Mouse (Mus musculus): ENCODE data around the gene AC153137.1. TPM values are rescaled to one million over a fixed set of nuclear protein-coding genes. Genes with fewer than 3 reads are reported as not detected.

AC153137.1 gene
- polyA plus RNA-seq, 1 experiment, result not detected

DNA sequence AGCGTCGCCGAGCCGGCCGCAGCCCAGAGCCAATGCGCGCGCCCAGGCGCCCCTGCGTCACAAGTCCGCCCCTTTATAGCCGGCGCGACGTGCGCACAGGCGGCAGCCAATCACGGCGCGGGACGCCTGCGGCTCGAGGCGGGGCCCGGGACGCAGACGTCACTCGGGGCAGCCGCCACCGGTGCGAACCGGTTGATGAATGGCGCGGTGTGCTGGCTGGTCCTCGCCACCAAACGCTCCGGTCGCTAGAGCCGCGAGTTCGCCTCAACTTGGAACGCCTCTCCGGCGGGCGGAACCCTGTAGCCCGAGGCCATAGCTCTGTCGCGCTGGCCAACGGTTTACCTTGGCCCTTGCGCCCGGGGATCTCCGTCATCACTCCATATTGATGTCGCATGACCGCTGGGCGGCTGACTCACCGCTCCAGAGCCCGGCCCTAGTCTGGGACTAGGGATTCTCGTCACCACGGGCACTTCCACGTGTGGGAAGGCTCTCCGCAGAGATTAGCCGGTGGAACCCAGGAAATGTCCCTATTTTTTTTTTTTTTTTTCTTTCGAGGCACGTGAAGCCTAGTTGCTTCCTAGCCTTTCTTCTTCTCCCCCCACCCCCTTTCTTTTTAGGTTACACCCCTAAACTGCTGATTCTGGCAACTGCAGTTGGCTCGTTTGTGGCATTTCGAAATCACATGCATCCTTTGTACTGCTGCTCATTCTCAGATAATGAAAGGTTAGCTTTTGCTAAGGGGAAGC, 27.9 kb downstream of the AC153137.1 start:
- WGBS, result under 1% methylated on average over 66 of the region's 66 CpGs
- Histone ChIP-seq H3K4me3 (replicated peaks; ENCODE audit: control insufficient read depth, low read depth, low read length) (peak overlapping the region; percentile 89), H3K4me1 (ENCODE audit: control insufficient read depth, insufficient read depth, low read length) (no peaks in the 10 kb centered on the region), H3K27ac (ENCODE audit: control insufficient read depth, insufficient read depth, low read depth, low read length, poor library complexity) (peak overlapping the region; percentile 100)
- TF ChIP-seq CTCF (IDR thresholded peaks at IDR 0.05; ENCODE audit: control insufficient read depth, insufficient read depth, low read length) (no peak), POLR2A (IDR thresholded peaks at IDR 0.05; ENCODE audit: borderline replicate concordance, control insufficient read depth, low read depth, low read length) (peak; percentile 72; the same call in 1 of the 2 replicates)

- 0% methylated on average over 54 of the region's 85 CpGs for WGBS
- H3K4me3 ChIP-seq (replicated peaks; ENCODE audit: control insufficient read depth, low read depth, low read length), result peak overlapping the region; percentile 94
- TF ChIP-seq POLR2A (IDR thresholded peaks at IDR 0.05; ENCODE audit: borderline replicate concordance, control insufficient read depth, low read depth, low read length) (peak; percentile 19; the same call in 1 of the 2 replicates), CTCF (IDR thresholded peaks at IDR 0.05; ENCODE audit: control insufficient read depth, insufficient read depth, low read length) (no peak)
- H3K27ac ChIP-seq (ENCODE audit: control insufficient read depth, insufficient read depth, low read depth, low read length, poor library complexity), result peak overlapping the region; percentile 100
- no peaks in the 10 kb centered on the region for H3K4me1 ChIP-seq (ENCODE audit: control insufficient read depth, insufficient read depth, low read length)
Observed at GRCm38 (mm10) chr1:30948950-30949639, 28.7 kb downstream of the AC153137.1 start.

DNA sequence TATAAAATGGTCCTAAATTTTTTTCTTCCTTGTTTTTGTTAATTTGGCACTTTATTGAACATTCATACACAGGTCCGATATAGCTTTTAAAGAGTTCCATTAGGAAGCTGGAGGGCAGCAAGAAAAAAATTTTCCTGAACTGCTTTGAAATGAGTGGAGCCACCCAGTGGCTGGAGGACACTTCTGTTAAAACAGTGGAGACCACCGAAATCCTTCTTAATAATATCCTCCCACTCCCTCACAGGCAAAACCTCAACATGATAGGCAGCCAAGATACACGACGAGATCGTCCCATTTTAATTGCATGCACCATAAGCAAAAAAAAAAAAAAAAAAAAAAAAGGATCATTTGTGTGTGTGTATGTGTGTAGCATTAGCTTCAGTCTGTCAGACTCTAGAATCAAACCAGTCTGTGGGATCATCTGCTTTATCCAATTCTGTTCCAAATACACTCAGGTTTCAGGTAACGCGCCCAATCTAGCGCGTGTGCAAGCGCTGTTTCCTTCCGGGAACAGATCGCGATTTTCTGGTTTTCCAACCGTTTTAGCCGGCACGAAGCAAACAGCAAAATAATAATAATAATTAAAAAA, 29.3 kb downstream of the AC153137.1 start:
- H3K4me3 ChIP-seq (replicated peaks; ENCODE audit: control insufficient read depth, low read depth, low read length), result peak overlapping the region; percentile 94
- TF ChIP-seq CTCF (IDR thresholded peaks at IDR 0.05; ENCODE audit: control insufficient read depth, insufficient read depth, low read length) (no peak), POLR2A (IDR thresholded peaks at IDR 0.05; ENCODE audit: borderline replicate concordance, control insufficient read depth, low read depth, low read length) (no peak)
- H3K4me1 ChIP-seq (ENCODE audit: control insufficient read depth, insufficient read depth, low read length), result no peaks in the 10 kb centered on the region
- WGBS, result under 1% methylated on average over 16 of the region's 16 CpGs
- peak overlapping the region; percentile 100 for H3K27ac ChIP-seq (ENCODE audit: control insufficient read depth, insufficient read depth, low read depth, low read length, poor library complexity)

GRCm38 (mm10) chr1:30945136-30945535, 32.6 kb downstream of the AC153137.1 start:
- no peaks in the 10 kb centered on the region for H3K4me1 ChIP-seq (ENCODE audit: control insufficient read depth, insufficient read depth, low read length)
- TF ChIP-seq POLR2A (IDR thresholded peaks at IDR 0.05; ENCODE audit: borderline replicate concordance, control insufficient read depth, low read depth, low read length) (no peak), CTCF (IDR thresholded peaks at IDR 0.05; ENCODE audit: control insufficient read depth, insufficient read depth, low read length) (no peak)
- no peak overlapping the region for H3K27ac ChIP-seq (ENCODE audit: control insufficient read depth, insufficient read depth, low read depth, low read length, poor library complexity)
- no peak overlapping the region for H3K4me3 ChIP-seq (replicated peaks; ENCODE audit: control insufficient read depth, low read depth, low read length)
- 95% methylated on average over 6 of the region's 6 CpGs for WGBS

DNA sequence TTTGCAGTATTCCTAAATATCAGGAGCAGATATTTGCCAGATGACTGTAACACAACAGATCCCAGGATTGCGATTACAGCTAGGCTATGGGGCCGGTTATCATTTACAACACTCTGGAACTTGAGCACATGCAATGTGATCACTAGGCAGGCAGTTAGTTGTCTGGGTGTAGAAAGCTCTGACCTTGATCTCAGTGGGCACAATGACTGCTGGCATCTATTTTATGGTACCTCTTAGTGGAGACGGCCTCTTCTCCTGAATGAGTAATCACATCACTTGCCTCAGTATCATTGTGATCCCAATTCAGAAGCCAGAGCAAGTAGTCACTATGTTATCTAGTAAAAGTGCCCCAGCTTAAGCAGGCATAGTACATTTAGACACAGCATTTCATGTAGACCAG, 37.2 kb downstream of the AC153137.1 start:
- Histone ChIP-seq H3K27ac (ENCODE audit: control insufficient read depth, insufficient read depth, low read depth, low read length, poor library complexity) (no peak overlapping the region), H3K4me1 (ENCODE audit: control insufficient read depth, insufficient read depth, low read length) (no peaks in the 10 kb centered on the region), H3K4me3 (replicated peaks; ENCODE audit: control insufficient read depth, low read depth, low read length) (no peak overlapping the region)
- 88% methylated on average over 3 of the region's 3 CpGs for WGBS
- TF ChIP-seq POLR2A (IDR thresholded peaks at IDR 0.05; ENCODE audit: borderline replicate concordance, control insufficient read depth, low read depth, low read length), result no peak
- no peak for TF ChIP-seq CTCF (IDR thresholded peaks at IDR 0.05; ENCODE audit: control insufficient read depth, insufficient read depth, low read length)

DNA sequence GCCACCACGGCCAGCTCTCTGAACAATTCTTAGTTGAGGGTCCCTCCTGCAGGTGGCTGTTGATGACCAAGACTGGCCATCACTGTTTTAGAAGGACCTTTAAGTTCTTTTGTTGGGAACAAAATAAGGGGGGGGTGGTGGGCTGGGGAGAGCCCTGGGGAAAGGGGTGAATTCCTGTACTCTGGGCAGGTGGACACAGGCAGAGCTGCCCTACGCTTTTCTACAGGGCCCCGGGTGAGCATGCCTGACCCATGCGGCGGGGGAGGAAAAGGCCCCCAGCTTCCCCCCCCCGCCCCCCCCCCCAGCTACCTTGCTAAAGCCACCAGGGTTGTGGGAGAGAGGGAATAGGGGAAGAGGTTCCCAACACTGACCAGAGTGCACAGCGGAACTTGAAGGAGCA, 39.4 kb downstream of the AC153137.1 start:
- Histone ChIP-seq H3K27ac (ENCODE audit: control insufficient read depth, insufficient read depth, low read depth, low read length, poor library complexity) (no peak overlapping the region), H3K4me3 (replicated peaks; ENCODE audit: control insufficient read depth, low read depth, low read length) (no peak overlapping the region), H3K4me1 (ENCODE audit: control insufficient read depth, insufficient read depth, low read length) (no peaks in the 10 kb centered on the region)
- WGBS, result 77% methylated on average over 7 of the region's 7 CpGs
- TF ChIP-seq POLR2A (IDR thresholded peaks at IDR 0.05; ENCODE audit: borderline replicate concordance, control insufficient read depth, low read depth, low read length), result no peak
- no peak for TF ChIP-seq CTCF (IDR thresholded peaks at IDR 0.05; ENCODE audit: control insufficient read depth, insufficient read depth, low read length)

GRCm38 (mm10) chr1:30937396-30937965, 40.3 kb downstream of the AC153137.1 start:
- Histone ChIP-seq H3K27ac (ENCODE audit: control insufficient read depth, insufficient read depth, low read depth, low read length, poor library complexity) (no peak overlapping the region), H3K4me1 (ENCODE audit: control insufficient read depth, insufficient read depth, low read length) (no peaks in the 10 kb centered on the region), H3K4me3 (replicated peaks; ENCODE audit: control insufficient read depth, low read depth, low read length) (no peak overlapping the region)
- 64% methylated on average over 8 of the region's 8 CpGs for WGBS
- no peak for TF ChIP-seq POLR2A (IDR thresholded peaks at IDR 0.05; ENCODE audit: borderline replicate concordance, control insufficient read depth, low read depth, low read length)
- TF ChIP-seq CTCF (IDR thresholded peaks at IDR 0.05; ENCODE audit: control insufficient read depth, insufficient read depth, low read length), result no peak

DNA sequence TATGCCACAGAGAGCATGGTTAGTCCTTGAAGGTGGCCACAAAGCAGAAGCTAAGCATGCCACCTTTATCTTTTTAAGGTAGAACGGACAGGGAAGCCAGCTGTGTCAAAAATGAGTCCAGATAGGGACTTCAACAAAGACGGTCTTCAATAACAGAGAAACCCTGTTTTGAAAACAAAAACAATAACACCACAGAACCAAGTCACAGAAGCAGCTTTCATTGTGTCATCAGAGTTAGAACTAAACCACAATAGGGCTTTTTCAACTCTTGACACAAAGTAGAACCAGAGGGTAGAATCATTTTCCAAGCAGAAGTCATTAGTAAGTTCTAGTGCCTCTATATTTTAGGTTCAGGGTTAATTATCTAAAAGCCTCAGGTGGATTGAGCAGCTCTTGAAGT, 41.3 kb downstream of the AC153137.1 start:
- WGBS, result 63% methylated on average over 2 of the region's 2 CpGs
- Histone ChIP-seq H3K4me3 (replicated peaks; ENCODE audit: control insufficient read depth, low read depth, low read length) (no peak overlapping the region), H3K4me1 (ENCODE audit: control insufficient read depth, insufficient read depth, low read length) (no peaks in the 10 kb centered on the region), H3K27ac (ENCODE audit: control insufficient read depth, insufficient read depth, low read depth, low read length, poor library complexity) (no peak overlapping the region)
- no peak for TF ChIP-seq POLR2A (IDR thresholded peaks at IDR 0.05; ENCODE audit: borderline replicate concordance, control insufficient read depth, low read depth, low read length)
